Mouse (Mus musculus) thymus, adult 2 months (tissue): ENCODE measurements around the gene Ece2.

Experiments
- CTCF ChIP-seq: fragments of 200-500 bp; IDR thresholded peaks from 2 replicates; pipeline ENCODE4 v1.5.1; 2012; ENCODE audit warnings: mild to moderate bottlenecking, control low read depth, low read length, moderate library complexity, borderline replicate concordance; ENCODE audit not compliant: control insufficient read depth, poor library complexity, insufficient read depth; ENCODE audit errors: extremely low read depth
- POLR2A ChIP-seq: fragments of 200-500 bp; IDR thresholded peaks from 2 replicates; pipeline ENCODE4 v1.6.1; 2012; ENCODE audit warnings: mild to moderate bottlenecking, low read length, control low read depth, moderate library complexity; ENCODE audit not compliant: control insufficient read depth, poor library complexity, insufficient read depth; ENCODE audit errors: extremely low read depth

DNA sequence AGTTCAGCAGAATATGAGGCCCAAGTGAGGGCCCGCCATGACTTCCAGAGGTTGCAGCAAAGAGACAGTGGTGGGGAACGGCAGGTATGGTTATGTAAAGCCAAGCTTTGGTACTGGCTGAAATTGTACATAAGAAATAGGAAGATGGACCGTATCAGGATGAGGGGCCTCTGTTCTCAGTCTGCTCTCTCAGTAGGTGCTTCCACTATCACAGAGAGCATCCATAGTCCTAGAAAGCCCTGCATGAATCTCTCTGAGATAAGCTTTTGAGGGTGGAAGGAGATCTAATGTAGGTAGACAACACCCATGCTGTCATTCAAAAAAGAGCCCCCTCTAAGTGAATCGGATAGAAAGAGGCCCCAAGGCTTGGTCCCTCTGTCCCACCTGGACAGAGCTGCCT is 33.9 kb upstream of the Ece2 start:
- no peak for TF ChIP-seq CTCF
- TF ChIP-seq POLR2A: no peak
